Mouse (Mus musculus) liver, embryonic 14.5 days (tissue): ENCODE results near the gene Fzd10. TPM values are rescaled to one million over a fixed set of nuclear protein-coding genes. Genes with fewer than 3 reads are reported as not detected.

Experiments
- ATAC-seq: fragments of 200-750 bp; cut with Nextera tagmentation; 2 replicates; pipeline ENCODE4 v1.8.0; 2017; ENCODE audit warnings: moderate number of reproducible peaks, mild to moderate bottlenecking, moderate library complexity; ENCODE audit not compliant: insufficient read depth
- DNase-seq, 3 experiments: peaks; one replicate each; pipeline ENCODE4 v3.0.0-alpha.2; 2012 to 2013; ENCODE audit warnings: low read depth in 3 of 3, low spot score in 3 of 3
- H3K27ac ChIP-seq: fragments of 300-500 bp; sonication (generic); 2 replicates; pipeline ENCODE4 v1.5.1; 2014; ENCODE audit warnings: moderate library complexity, mild to moderate bottlenecking, control low read depth, inconsistent platforms
- H3K27me3 ChIP-seq: fragments of 300-500 bp; sonication (generic); 2 replicates; pipeline ENCODE4 v1.6.1; 2014; ENCODE audit warnings: mild to moderate bottlenecking, low read length, moderate library complexity; ENCODE audit not compliant: control insufficient read depth, insufficient read depth
- H3K36me3 ChIP-seq: fragments of 300-500 bp; sonication (generic); replicated peaks from 2 replicates; pipeline ENCODE4 v1.6.1; 2014; ENCODE audit warnings: low read depth; ENCODE audit not compliant: control insufficient read depth, insufficient read depth
- H3K4me1 ChIP-seq, 2 experiments: fragments of 200-500 bp in 1 of 2; fragments of 300-500 bp in 1 of 2; sonication (generic) in 1 of 2; replicated peaks; 2 replicates each; pipeline ENCODE4 v1.6.1; 2012 to 2014; ENCODE audit warnings: antibody characterized with exemption in 1 of 2, inconsistent platforms in 1 of 2, low read length in 1 of 2; ENCODE audit not compliant: control insufficient read depth in 2 of 2, insufficient read depth in 2 of 2
- H3K4me2 ChIP-seq: fragments of 300-500 bp; sonication (generic); 2 replicates; pipeline ENCODE4 v1.6.1; 2014; ENCODE audit warnings: low read depth, mild to moderate bottlenecking, control low read depth, moderate library complexity
- H3K4me3 ChIP-seq, 2 experiments: fragments of 200-500 bp in 1 of 2; fragments of 300-500 bp in 1 of 2; sonication (generic) in 1 of 2; 2 replicates each; pipeline ENCODE4 v1.5.1; 2012 to 2014; ENCODE audit warnings: low read depth in 2 of 2, low read length in 2 of 2, mild to moderate bottlenecking in 2 of 2, control low read depth in 1 of 2, inconsistent platforms in 1 of 2, moderate library complexity in 1 of 2; ENCODE audit not compliant: insufficient read depth in 1 of 2
- H3K9ac ChIP-seq: fragments of 300-500 bp; sonication (generic); replicated peaks from 2 replicates; pipeline ENCODE4 v1.6.1; 2014; ENCODE audit warnings: mild to moderate bottlenecking, control low read depth, moderate library complexity
- H3K9me3 ChIP-seq: fragments of 300-500 bp; sonication (generic); 2 replicates; pipeline ENCODE4 v1.6.1; 2016; ENCODE audit warnings: low read length, mixed read lengths; ENCODE audit not compliant: control insufficient read depth
- CTCF ChIP-seq: IDR thresholded peaks from 2 replicates; pipeline ENCODE4 v1.5.1; 2016; ENCODE audit warnings: antibody characterized with exemption, low read depth, control low read depth
- EP300 ChIP-seq: IDR thresholded peaks from 2 replicates; pipeline ENCODE4 v1.6.1; 2016; ENCODE audit warnings: antibody characterized with exemption, low read depth
- WGBS: fragments of 180-500 bp; shearing (Covaris S2); extraction: QIAGEN DNeasy Blood & Tissue Kit; methylation state at CpG from one replicate; pipeline ENCODE4 v1.1.7; 2014; ENCODE audit not compliant: insufficient replicate concordance; 5-methylcytosine and 5-hydroxymethylcytosine counted together
- polyA plus RNA-seq, 2 experiments: library from polyadenylated mRNA; depleted of rRNA in 1 of 2; stranded (reverse) in 1 of 2; unstranded in 1 of 2; fragments of >200 nt; fragmentation: Nextera tagmentation in 1 of 2; extraction: Ambion mirVana in 1 of 2; gene quantifications; 2 replicates each; pipeline versions ENCODE4 v1.2.1 to v1.2.3; 2012 to 2014

Gene Fzd10
- polyA plus RNA-seq, 2 experiments: 0.02 TPM; not detected in 1

DNA sequence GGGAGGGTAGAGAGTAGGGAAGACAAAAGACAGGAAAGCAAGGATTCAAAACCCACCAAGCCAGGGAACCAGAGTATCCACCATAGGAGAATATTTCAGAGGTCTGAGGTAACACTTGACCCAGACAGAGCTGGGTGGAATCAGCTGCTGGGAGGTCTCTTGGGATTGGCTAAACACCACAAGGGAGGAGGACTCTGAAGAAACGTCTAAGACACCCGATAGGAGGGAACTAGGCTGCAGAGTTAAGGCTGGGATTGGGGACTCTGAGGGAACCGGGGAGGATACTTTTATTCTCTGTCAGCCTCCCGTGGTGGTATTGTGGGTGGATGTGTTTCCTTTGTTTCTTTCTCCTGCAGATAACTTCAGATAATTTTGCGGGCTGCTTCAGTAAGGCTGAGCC lies 31.7 kb upstream of the Fzd10 start:
- TF ChIP-seq CTCF (no peak), EP300 (no peak)
- no peak overlapping the region for H3K4me2 ChIP-seq
- H3K9me3 ChIP-seq: no peaks in the 10 kb centered on the region
- no peak overlapping the region for H3K4me3 ChIP-seq
- no peak overlapping the region for H3K27ac ChIP-seq
- no peaks in the 10 kb centered on the region for H3K27me3 ChIP-seq
- DNase-seq: no peak
- ATAC-seq: no peak
- no peaks in the 10 kb centered on the region for H3K36me3 ChIP-seq
- WGBS: 13% methylated on average over 5 of the region's 5 CpGs
- H3K9ac ChIP-seq: no peak overlapping the region
- no peaks in the 10 kb centered on the region for H3K4me1 ChIP-seq

GRCm38 (mm10) chr5:128570091-128570490 lies 30.6 kb upstream of the Fzd10 start:
- DNase-seq (no peak), ATAC-seq (no peak)
- H3K9ac ChIP-seq: no peak overlapping the region
- no peaks in the 10 kb centered on the region for H3K4me1 ChIP-seq
- H3K9me3 ChIP-seq: no peaks in the 10 kb centered on the region; the same call in 1 of the 2 replicates
- H3K36me3 ChIP-seq: no peaks in the 10 kb centered on the region
- H3K27ac ChIP-seq: no peak overlapping the region
- WGBS: 55% methylated on average over 5 of the region's 5 CpGs
- H3K27me3 ChIP-seq: no peaks in the 10 kb centered on the region
- no peak for TF ChIP-seq CTCF
- no peak for TF ChIP-seq EP300
- no peak overlapping the region for H3K4me2 ChIP-seq
- H3K4me3 ChIP-seq: no peak overlapping the region

DNA sequence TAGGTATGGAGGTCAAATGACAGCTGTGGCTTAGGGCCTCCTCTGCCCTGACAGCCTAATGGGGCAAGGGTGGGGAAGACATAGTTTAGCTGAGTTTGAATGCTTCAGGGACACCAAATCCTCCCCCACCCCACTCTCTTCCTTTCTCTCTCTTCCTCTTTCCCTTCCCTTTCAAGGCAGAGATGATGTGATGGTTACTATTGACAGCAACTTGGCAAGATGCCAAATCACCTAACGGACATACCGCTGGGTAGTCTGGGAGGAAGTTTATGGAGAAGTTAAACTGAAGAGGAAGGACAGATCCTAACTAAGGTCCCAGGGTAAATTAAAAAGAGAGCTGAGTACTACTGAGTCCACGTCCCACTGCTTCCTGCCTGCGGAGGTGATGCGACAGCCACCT lies 29.8 kb upstream of the Fzd10 start:
- H3K4me3 ChIP-seq: no peak overlapping the region
- 28% methylated on average over 5 of the region's 5 CpGs for WGBS
- no peak overlapping the region for H3K27ac ChIP-seq
- DNase-seq (no peak), ATAC-seq (no peak)
- TF ChIP-seq EP300: no peak
- TF ChIP-seq CTCF: no peak
- no peaks in the 10 kb centered on the region for H3K27me3 ChIP-seq
- H3K36me3 ChIP-seq: no peaks in the 10 kb centered on the region
- H3K4me1 ChIP-seq: no peaks in the 10 kb centered on the region
- no peak overlapping the region for H3K4me2 ChIP-seq
- H3K9me3 ChIP-seq: no peaks in the 10 kb centered on the region; the same call in 1 of the 2 replicates
- no peak overlapping the region for H3K9ac ChIP-seq

DNA sequence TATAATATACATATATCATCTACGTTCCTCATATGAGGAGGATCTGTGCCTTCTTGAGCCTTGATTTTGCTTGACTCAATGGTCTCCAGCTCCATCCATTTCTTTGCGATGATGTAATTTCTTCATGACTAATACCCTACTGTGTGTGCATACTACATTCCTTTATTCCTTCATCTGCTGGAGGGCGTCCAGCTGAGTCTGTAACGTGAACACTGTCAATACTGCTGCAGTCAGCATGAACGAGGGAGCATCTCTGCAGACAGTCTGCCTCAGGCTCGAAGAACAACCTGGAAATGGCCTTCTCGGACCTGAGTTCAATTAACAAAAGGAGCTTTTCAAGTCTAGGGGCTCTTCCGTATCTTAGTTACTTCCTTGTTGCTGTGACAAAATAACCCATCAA lies 28.9 kb upstream of the Fzd10 start:
- 63% methylated on average over 8 of the region's 8 CpGs for WGBS
- TF ChIP-seq EP300 (no peak), CTCF (no peak)
- Histone ChIP-seq H3K4me1 (no peaks in the 10 kb centered on the region), H3K9ac (no peak overlapping the region), H3K36me3 (no peaks in the 10 kb centered on the region), H3K9me3 (no peaks in the 10 kb centered on the region; the same call in 1 of the 2 replicates), H3K27me3 (no peaks in the 10 kb centered on the region), H3K4me2 (no peak overlapping the region), H3K27ac (no peak overlapping the region), H3K4me3 (no peak overlapping the region)
- ATAC-seq: no peak
- no peak for DNase-seq

GRCm38 (mm10) chr5:128575997-128576579 lies 24.6 kb upstream of the Fzd10 start:
- 56% methylated on average over 9 of the region's 9 CpGs for WGBS
- DNase-seq (no peak), ATAC-seq (no peak)
- Histone ChIP-seq H3K9ac (no peak overlapping the region), H3K4me3 (no peak overlapping the region), H3K9me3 (no peaks in the 10 kb centered on the region; the same call in 1 of the 2 replicates), H3K27me3 (no peaks in the 10 kb centered on the region), H3K27ac (no peak overlapping the region), H3K4me2 (no peak overlapping the region), H3K36me3 (no peaks in the 10 kb centered on the region), H3K4me1 (no peaks in the 10 kb centered on the region)
- TF ChIP-seq EP300: no peak
- TF ChIP-seq CTCF: no peak
